Mouse (Mus musculus): ENCODE measurements around the gene Rfc2. TPM values are rescaled to one million over a fixed set of nuclear protein-coding genes. Genes with fewer than 3 reads are reported as not detected.
A peak's percentile ranks its signal among the peaks of the same experiment; 100 is the strongest.

Rfc2 gene
- total and polyA plus RNA-seq, 2 experiments from 2014 or later: 58.1 to 155 TPM

GRCm38 (mm10) chr5:134541640-134542039, 39.5 kb upstream of the Rfc2 start:
- DNase-seq (ENCODE audit: low spot score) (no peak), ATAC-seq (ENCODE audit: low FRiP score) (no peak)
- H3K4me1 ChIP-seq (ENCODE audit: insufficient read depth, low read length): peaks cover 5% of the 10 kb centered on the region; the same call in 1 of the 2 replicates
- H3K9me3 ChIP-seq (ENCODE audit: low read length): no peaks in the 10 kb centered on the region
- no peak for TF ChIP-seq CTCF (IDR thresholded peaks at IDR 0.05)
- no peak overlapping the region for H3K4me3 ChIP-seq (ENCODE audit: low read depth, low read length)
- no peak overlapping the region for H3K9ac ChIP-seq (replicated peaks; ENCODE audit: low read length, poor library complexity, severe bottlenecking)
- no peaks in the 10 kb centered on the region for H3K27me3 ChIP-seq (ENCODE audit: insufficient read depth, low read length)
- 28% methylated on average over 7 of the region's 7 CpGs for WGBS
- H3K4me2 ChIP-seq (ENCODE audit: low read depth, low read length, poor library complexity, severe bottlenecking): no peak overlapping the region
- no peak overlapping the region for H3K27ac ChIP-seq (ENCODE audit: low read depth, low read length)
- H3K36me3 ChIP-seq (ENCODE audit: insufficient read depth, low read length): 0 out of 2 replicates have a peak, but pooled peaks cover 3% of the 10 kb centered on the region

GRCm38 (mm10) chr5:134544516-134545241, 36.5 kb upstream of the Rfc2 start:
- no peak for DNase-seq (ENCODE audit: low spot score)
- H3K4me3 ChIP-seq (ENCODE audit: low read depth, low read length): no peak overlapping the region
- H3K4me1 ChIP-seq (ENCODE audit: insufficient read depth, low read length): peaks cover 10% of the 10 kb centered on the region; the same call in 1 of the 2 replicates
- TF ChIP-seq CTCF (IDR thresholded peaks at IDR 0.05): no peak
- no peak for ATAC-seq (ENCODE audit: low FRiP score)
- no peak overlapping the region for H3K4me2 ChIP-seq (ENCODE audit: low read depth, low read length, poor library complexity, severe bottlenecking)
- no peak overlapping the region for H3K27ac ChIP-seq (ENCODE audit: low read depth, low read length)
- no peaks in the 10 kb centered on the region for H3K9me3 ChIP-seq (ENCODE audit: low read length)
- H3K9ac ChIP-seq (replicated peaks; ENCODE audit: low read length, poor library complexity, severe bottlenecking): no peak overlapping the region
- 64% methylated on average over 19 of the region's 19 CpGs for WGBS
- H3K27me3 ChIP-seq (ENCODE audit: insufficient read depth, low read length): no peaks in the 10 kb centered on the region
- 0 out of 2 replicates have a peak, but pooled peaks cover 3% of the 10 kb centered on the region for H3K36me3 ChIP-seq (ENCODE audit: insufficient read depth, low read length)

GRCm38 (mm10) chr5:134545242-134545629, 35.9 kb upstream of the Rfc2 start:
- no peak overlapping the region for H3K4me3 ChIP-seq (ENCODE audit: low read depth, low read length)
- DNase-seq (ENCODE audit: low spot score) (no peak), ATAC-seq (ENCODE audit: low FRiP score) (no peak)
- H3K27ac ChIP-seq (ENCODE audit: low read depth, low read length): no peak overlapping the region
- no peaks in the 10 kb centered on the region for H3K27me3 ChIP-seq (ENCODE audit: insufficient read depth, low read length)
- peaks cover 10% of the 10 kb centered on the region; the same call in 1 of the 2 replicates for H3K4me1 ChIP-seq (ENCODE audit: insufficient read depth, low read length)
- H3K36me3 ChIP-seq (ENCODE audit: insufficient read depth, low read length): 0 out of 2 replicates have a peak, but pooled peaks cover 3% of the 10 kb centered on the region
- H3K9me3 ChIP-seq (ENCODE audit: low read length): no peaks in the 10 kb centered on the region
- 59% methylated on average over 3 of the region's 3 CpGs for WGBS
- no peak overlapping the region for H3K4me2 ChIP-seq (ENCODE audit: low read depth, low read length, poor library complexity, severe bottlenecking)
- peak; percentile 60 for TF ChIP-seq CTCF (IDR thresholded peaks at IDR 0.05)
- no peak overlapping the region for H3K9ac ChIP-seq (replicated peaks; ENCODE audit: low read length, poor library complexity, severe bottlenecking)

GRCm38 (mm10) chr5:134546790-134547189, 34.4 kb upstream of the Rfc2 start:
- WGBS: 75% methylated on average over 7 of the region's 7 CpGs
- no peak for DNase-seq (ENCODE audit: low spot score)
- 0 out of 2 replicates have a peak, but pooled peaks cover 3% of the 10 kb centered on the region for H3K36me3 ChIP-seq (ENCODE audit: insufficient read depth, low read length)
- H3K27me3 ChIP-seq (ENCODE audit: insufficient read depth, low read length): no peaks in the 10 kb centered on the region
- H3K4me3 ChIP-seq (ENCODE audit: low read depth, low read length): no peak overlapping the region
- H3K27ac ChIP-seq (ENCODE audit: low read depth, low read length): no peak overlapping the region
- peaks cover 20% of the 10 kb centered on the region; the same call in 1 of the 2 replicates for H3K4me1 ChIP-seq (ENCODE audit: insufficient read depth, low read length)
- no peaks in the 10 kb centered on the region for H3K9me3 ChIP-seq (ENCODE audit: low read length)
- H3K4me2 ChIP-seq (ENCODE audit: low read depth, low read length, poor library complexity, severe bottlenecking): no peak overlapping the region
- H3K9ac ChIP-seq (replicated peaks; ENCODE audit: low read length, poor library complexity, severe bottlenecking): no peak overlapping the region
- no peak for ATAC-seq (ENCODE audit: low FRiP score)
- no peak for TF ChIP-seq CTCF (IDR thresholded peaks at IDR 0.05)

GRCm38 (mm10) chr5:134548306-134548705, 32.9 kb upstream of the Rfc2 start:
- WGBS: 44% methylated on average over 5 of the region's 5 CpGs
- Histone ChIP-seq H3K4me3 (ENCODE audit: low read depth, low read length) (no peak overlapping the region), H3K36me3 (ENCODE audit: insufficient read depth, low read length) (0 out of 2 replicates have a peak, but pooled peaks cover 3% of the 10 kb centered on the region), H3K4me2 (ENCODE audit: low read depth, low read length, poor library complexity, severe bottlenecking) (peak overlapping the region; percentile 20), H3K9me3 (ENCODE audit: low read length) (no peaks in the 10 kb centered on the region), H3K9ac (replicated peaks; ENCODE audit: low read length, poor library complexity, severe bottlenecking) (no peak overlapping the region), H3K4me1 (ENCODE audit: insufficient read depth, low read length) (peaks cover 24% of the 10 kb centered on the region; the same call in 1 of the 2 replicates), H3K27me3 (ENCODE audit: insufficient read depth, low read length) (no peaks in the 10 kb centered on the region), H3K27ac (ENCODE audit: low read depth, low read length) (no peak overlapping the region; the same call in 1 of the 2 replicates)
- no peak for DNase-seq (ENCODE audit: low spot score)
- no peak for ATAC-seq (ENCODE audit: low FRiP score)
- no peak for TF ChIP-seq CTCF (IDR thresholded peaks at IDR 0.05)

DNA sequence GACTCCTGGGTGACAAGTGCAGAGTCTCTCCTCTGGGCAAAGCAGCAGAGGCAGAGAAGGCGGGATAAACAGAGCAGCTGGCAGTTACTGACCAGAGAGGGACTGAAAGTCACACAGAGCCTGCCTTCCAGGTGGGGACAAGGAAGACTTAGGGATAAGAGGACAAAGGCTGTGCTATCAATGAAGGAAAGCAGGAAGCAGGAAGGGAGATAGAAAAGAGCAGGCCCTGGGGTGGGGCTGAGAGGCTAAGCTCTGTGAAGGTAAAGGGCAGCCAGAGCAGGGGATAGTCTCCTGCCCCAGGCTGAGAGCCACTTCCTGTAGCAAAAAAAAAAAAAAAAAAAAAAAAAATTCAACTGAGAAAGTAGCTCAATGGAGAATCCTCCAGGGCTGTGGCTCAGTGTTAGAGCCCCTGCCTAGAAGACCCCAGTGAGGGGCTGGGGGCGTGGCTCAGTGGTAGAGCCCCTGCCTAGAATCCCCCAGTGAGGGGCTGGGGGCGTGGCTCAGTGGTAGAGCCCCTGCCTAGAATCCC, 31.5 kb upstream of the Rfc2 start:
- ATAC-seq (ENCODE audit: low FRiP score) (no peak), DNase-seq (ENCODE audit: low spot score) (no peak)
- WGBS: 88% methylated on average over 2 of the region's 3 CpGs
- no peak for TF ChIP-seq CTCF (IDR thresholded peaks at IDR 0.05)
- H3K4me3 ChIP-seq (ENCODE audit: low read depth, low read length): peak overlapping the region; percentile 94; the same call in 1 of the 2 replicates
- peak overlapping the region; percentile 89 for H3K4me2 ChIP-seq (ENCODE audit: low read depth, low read length, poor library complexity, severe bottlenecking)
- H3K9ac ChIP-seq (replicated peaks; ENCODE audit: low read length, poor library complexity, severe bottlenecking): 0 out of 2 replicates have a peak overlapping the region, but pooled peaks have one; percentile 81
- H3K27me3 ChIP-seq (ENCODE audit: insufficient read depth, low read length): no peaks in the 10 kb centered on the region
- H3K4me1 ChIP-seq (ENCODE audit: insufficient read depth, low read length): peaks cover 24% of the 10 kb centered on the region; the same call in 1 of the 2 replicates
- no peaks in the 10 kb centered on the region for H3K36me3 ChIP-seq (ENCODE audit: insufficient read depth, low read length)
- no peaks in the 10 kb centered on the region for H3K9me3 ChIP-seq (ENCODE audit: low read length)
- no peak overlapping the region for H3K27ac ChIP-seq (ENCODE audit: low read depth, low read length)
